Mouse (Mus musculus): ENCODE measurements around the gene B3gnt3. TPM values are rescaled to one million over a fixed set of nuclear protein-coding genes. Genes with fewer than 3 reads are reported as not detected.
A peak's percentile ranks its signal among the peaks of the same experiment; 100 is the strongest.

Gene B3gnt3
- total RNA-seq, 1 experiment, result 1.3 TPM

DNA sequence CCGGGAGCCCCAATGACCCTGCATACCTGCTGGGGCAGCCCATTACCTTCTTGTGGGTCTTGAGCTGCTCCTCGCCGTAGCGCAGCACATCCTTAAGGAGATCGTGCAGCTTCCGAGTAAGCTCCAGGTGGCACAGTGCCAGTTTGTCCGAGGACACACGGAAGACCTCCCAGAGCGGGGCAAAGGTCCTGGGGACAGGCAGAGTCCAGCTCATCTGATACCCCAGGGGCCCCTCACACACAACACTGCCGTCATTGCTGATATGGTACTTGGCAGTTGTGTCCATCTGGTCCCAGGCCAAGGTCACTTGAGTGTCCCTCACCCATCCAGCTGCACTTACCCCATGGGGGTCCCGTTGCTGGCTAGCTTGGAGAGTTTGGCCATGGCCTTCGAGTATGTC lies 15.5 kb upstream of the B3gnt3 start:
- no peak overlapping the region for H3K4me3 ChIP-seq (ENCODE audit: insufficient read depth in 1 of 2, low read depth in 1 of 2, low read length in 2 of 2, poor library complexity in 1 of 2, severe bottlenecking in 1 of 2)
- peaks cover 9% of the 10 kb centered on the region; the same call in 1 of the 2 replicates for H3K36me3 ChIP-seq (ENCODE audit: control insufficient read depth, insufficient read depth, low read length, poor library complexity, severe bottlenecking)
- in situ Hi-C loops (cut with MboI; ENCODE audit: low sequenced_read_pairs in 2 of 2, unreplicated experiment in 2 of 2), result no loop called here
- H3K4me1 ChIP-seq (ENCODE audit: control insufficient read depth in 2 of 2, insufficient read depth in 2 of 2, low read length in 2 of 2, poor library complexity in 1 of 2), result peaks cover 2 to 8% of the 10 kb centered on the region in 2 experiments; a peak in 2 of 4 replicates
- H3K27ac ChIP-seq (ENCODE audit: insufficient read depth, low read depth, low read length, poor library complexity, severe bottlenecking), result no peak overlapping the region
- DNase-seq (ENCODE audit: low read depth, low spot score), result no peak
- TF ChIP-seq MAFK (IDR thresholded peaks at IDR 0.05; ENCODE audit: insufficient read depth, low read depth, low read length), result no peak
- H3K9me3 ChIP-seq (ENCODE audit: control insufficient read depth, insufficient read depth, low read depth, low read length), result no peaks in the 10 kb centered on the region
- no peak overlapping the region for H3K9ac ChIP-seq (ENCODE audit: insufficient read depth, low read depth, low read length, poor library complexity, severe bottlenecking)

- peaks cover 2 to 8% of the 10 kb centered on the region in 2 experiments; a peak in 2 of 4 replicates for H3K4me1 ChIP-seq (ENCODE audit: control insufficient read depth in 2 of 2, insufficient read depth in 2 of 2, low read length in 2 of 2, poor library complexity in 1 of 2)
- H3K36me3 ChIP-seq (ENCODE audit: control insufficient read depth, insufficient read depth, low read length, poor library complexity, severe bottlenecking), result peaks cover 9% of the 10 kb centered on the region; the same call in 1 of the 2 replicates
- H3K27ac ChIP-seq (ENCODE audit: insufficient read depth, low read depth, low read length, poor library complexity, severe bottlenecking), result no peak overlapping the region
- peak overlapping the region; percentile 14; the same call in 1 of the 2 replicates for H3K9ac ChIP-seq (ENCODE audit: insufficient read depth, low read depth, low read length, poor library complexity, severe bottlenecking)
- in situ Hi-C loops (cut with MboI; ENCODE audit: low sequenced_read_pairs in 2 of 2, unreplicated experiment in 2 of 2), result no loop called here
- TF ChIP-seq MAFK (IDR thresholded peaks at IDR 0.05; ENCODE audit: insufficient read depth, low read depth, low read length) (no peak), ZNF384 (IDR thresholded peaks at IDR 0.05; ENCODE audit: low read depth, low read length) (no peak), CHD2 (IDR thresholded peaks at IDR 0.05; ENCODE audit: low read depth, low read length) (peak; percentile 73; the same call in 1 of the 2 replicates)
- H3K9me3 ChIP-seq (ENCODE audit: control insufficient read depth, insufficient read depth, low read depth, low read length), result no peaks in the 10 kb centered on the region
- no peak for DNase-seq (ENCODE audit: low read depth, low spot score)
- no peak overlapping the region for H3K4me3 ChIP-seq (ENCODE audit: insufficient read depth in 1 of 2, low read depth in 1 of 2, low read length in 2 of 2, poor library complexity in 1 of 2, severe bottlenecking in 1 of 2)
Observed at GRCm38 (mm10) chr8:71716561-71717053, 15.0 kb upstream of the B3gnt3 start.

DNA sequence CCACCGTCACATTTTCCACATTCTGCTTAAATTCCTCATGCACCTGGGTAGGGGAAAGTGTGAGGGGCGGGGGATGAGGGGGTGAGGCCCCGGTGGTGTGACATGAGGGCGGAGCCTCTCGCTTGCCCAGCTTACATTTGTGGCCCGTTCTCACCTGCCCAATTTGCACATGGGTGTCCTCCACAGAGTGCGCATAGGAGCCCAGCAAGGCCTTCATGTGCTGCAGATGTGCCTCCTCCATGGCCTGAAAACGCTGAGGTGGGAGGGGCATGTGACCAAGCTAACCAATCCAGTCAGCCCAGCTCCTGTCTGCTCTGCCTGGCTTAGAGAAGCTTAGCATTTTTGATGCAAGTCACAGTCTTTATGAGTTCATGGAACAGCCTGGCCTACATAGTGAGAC lies 13.9 kb upstream of the B3gnt3 start:
- Histone ChIP-seq H3K9me3 (ENCODE audit: control insufficient read depth, insufficient read depth, low read depth, low read length) (no peaks in the 10 kb centered on the region), H3K36me3 (ENCODE audit: control insufficient read depth, insufficient read depth, low read length, poor library complexity, severe bottlenecking) (peaks cover 9% of the 10 kb centered on the region; the same call in 1 of the 2 replicates), H3K4me1 (ENCODE audit: control insufficient read depth in 2 of 2, insufficient read depth in 2 of 2, low read length in 2 of 2, poor library complexity in 1 of 2) (peaks cover 2 to 8% of the 10 kb centered on the region in 2 experiments; a peak in 2 of 4 replicates), H3K9ac (ENCODE audit: insufficient read depth, low read depth, low read length, poor library complexity, severe bottlenecking) (no peak overlapping the region), H3K4me3 (ENCODE audit: insufficient read depth in 1 of 2, low read depth in 1 of 2, low read length in 2 of 2, poor library complexity in 1 of 2, severe bottlenecking in 1 of 2) (no peak overlapping the region), H3K27ac (ENCODE audit: insufficient read depth, low read depth, low read length, poor library complexity, severe bottlenecking) (no peak overlapping the region)
- no peak for TF ChIP-seq MAFK (IDR thresholded peaks at IDR 0.05; ENCODE audit: insufficient read depth, low read depth, low read length)
- no peak for TF ChIP-seq CHD2 (IDR thresholded peaks at IDR 0.05; ENCODE audit: low read depth, low read length)
- TF ChIP-seq HCFC1 (IDR thresholded peaks at IDR 0.05; ENCODE audit: borderline replicate concordance, insufficient read depth, low read length), result no peak
- TF ChIP-seq ZC3H11A (IDR thresholded peaks at IDR 0.05; ENCODE audit: borderline replicate concordance, low read depth, low read length), result no peak
- no peak for TF ChIP-seq ZNF384 (IDR thresholded peaks at IDR 0.05; ENCODE audit: low read depth, low read length)
- in situ Hi-C loops (cut with MboI; ENCODE audit: low sequenced_read_pairs in 2 of 2, unreplicated experiment in 2 of 2), result no loop called here
- no peak for DNase-seq (ENCODE audit: low read depth, low spot score)

GRCm38 (mm10) chr8:71711574-71711973 lies 10.0 kb upstream of the B3gnt3 start:
- in situ Hi-C loops (cut with MboI; ENCODE audit: low sequenced_read_pairs in 2 of 2, unreplicated experiment in 2 of 2), result no loop called here

More at GRCm38 (mm10) chr8:71711574-71711973, 10.0 kb upstream of the B3gnt3 start:
- Histone ChIP-seq H3K27ac (ENCODE audit: insufficient read depth, low read depth, low read length, poor library complexity, severe bottlenecking) (no peak overlapping the region), H3K9ac (ENCODE audit: insufficient read depth, low read depth, low read length, poor library complexity, severe bottlenecking) (no peak overlapping the region), H3K36me3 (ENCODE audit: control insufficient read depth, insufficient read depth, low read length, poor library complexity, severe bottlenecking) (peaks cover 5% of the 10 kb centered on the region; the same call in 1 of the 2 replicates), H3K4me3 (ENCODE audit: insufficient read depth in 1 of 2, low read depth in 1 of 2, low read length in 2 of 2, poor library complexity in 1 of 2, severe bottlenecking in 1 of 2) (no peak overlapping the region), H3K9me3 (ENCODE audit: control insufficient read depth, insufficient read depth, low read depth, low read length) (no peaks in the 10 kb centered on the region), H3K4me1 (ENCODE audit: control insufficient read depth in 2 of 2, insufficient read depth in 2 of 2, low read length in 2 of 2, poor library complexity in 1 of 2) (peaks cover 6 to 17% of the 10 kb centered on the region in 2 experiments; a peak in 2 of 4 replicates)
- no peak for DNase-seq (ENCODE audit: low read depth, low spot score)
- no peak for TF ChIP-seq HCFC1 (IDR thresholded peaks at IDR 0.05; ENCODE audit: borderline replicate concordance, insufficient read depth, low read length)
- no peak for TF ChIP-seq CHD2 (IDR thresholded peaks at IDR 0.05; ENCODE audit: low read depth, low read length)
- no peak for TF ChIP-seq MAFK (IDR thresholded peaks at IDR 0.05; ENCODE audit: insufficient read depth, low read depth, low read length)
- no peak for TF ChIP-seq ZNF384 (IDR thresholded peaks at IDR 0.05; ENCODE audit: low read depth, low read length)
- no peak for TF ChIP-seq ZC3H11A (IDR thresholded peaks at IDR 0.05; ENCODE audit: borderline replicate concordance, low read depth, low read length)

All from ES-E14 (cell line).